Mouse (Mus musculus) hindbrain, embryonic 16.5 days (tissue): ENCODE data around the gene Rmdn3. TPM values are rescaled to one million over a fixed set of nuclear protein-coding genes. Genes with fewer than 3 reads are reported as not detected.

ENCODE experiments used
- ATAC-seq: fragments of 200-750 bp; cut with Nextera tagmentation; 2 replicates; pipeline ENCODE4 v1.8.0; 2017; ENCODE audit warnings: moderate TSS enrichment, moderate library complexity
- H3K27ac ChIP-seq: fragments of 300-500 bp; sonication (generic); 2 replicates; pipeline ENCODE4 v1.5.1; 2014; ENCODE audit warnings: low read depth, mild to moderate bottlenecking, control low read depth, low read length, moderate library complexity
- H3K27me3 ChIP-seq: fragments of 300-500 bp; sonication (generic); replicated peaks from 2 replicates; pipeline ENCODE4 v1.6.1; 2014; ENCODE audit warnings: low read length; ENCODE audit not compliant: control insufficient read depth, insufficient read depth
- H3K36me3 ChIP-seq: fragments of 300-500 bp; sonication (generic); 2 replicates; pipeline ENCODE4 v1.6.1; 2014; ENCODE audit warnings: mild to moderate bottlenecking, low read length, moderate library complexity, mixed read lengths; ENCODE audit not compliant: control insufficient read depth, insufficient read depth
- H3K4me1 ChIP-seq: fragments of 300-500 bp; sonication (generic); 2 replicates; pipeline ENCODE4 v1.6.1; 2014; ENCODE audit warnings: low read depth, low read length; ENCODE audit not compliant: control insufficient read depth, insufficient read depth
- H3K4me2 ChIP-seq: fragments of 300-500 bp; sonication (generic); 2 replicates; pipeline ENCODE4 v1.6.1; 2014; ENCODE audit warnings: mild to moderate bottlenecking, low read length, control low read depth, moderate library complexity
- H3K4me3 ChIP-seq: fragments of 300-500 bp; sonication (generic); 2 replicates; pipeline ENCODE4 v1.5.1; 2014; ENCODE audit warnings: mild to moderate bottlenecking, low read length, control low read depth, moderate library complexity
- H3K9ac ChIP-seq: fragments of 300-500 bp; sonication (generic); 2 replicates; pipeline ENCODE4 v1.6.1; 2014; ENCODE audit warnings: low read depth, mild to moderate bottlenecking, control low read depth, low read length, moderate library complexity
- H3K9me3 ChIP-seq: fragments of 300-500 bp; sonication (generic); 2 replicates; pipeline ENCODE4 v1.6.1; 2014; ENCODE audit warnings: mild to moderate bottlenecking, low read length, moderate library complexity; ENCODE audit not compliant: control insufficient read depth
- WGBS: fragments of 180-500 bp; shearing (Covaris S2); extraction: QIAGEN DNeasy Blood & Tissue Kit; methylation state at CpG from one replicate; pipeline ENCODE4 v1.1.7; 2014; 5-methylcytosine and 5-hydroxymethylcytosine counted together
- polyA plus RNA-seq: library from polyadenylated mRNA; unstranded; fragments of >200 nt; fragmentation: Nextera tagmentation; extraction: Ambion mirVana; gene quantifications from 2 replicates; pipeline ENCODE4 v1.2.1, GENCODE M21; 2015

Gene Rmdn3
- polyA plus RNA-seq, 1 experiment from 2014 or later: 50.1 TPM

DNA sequence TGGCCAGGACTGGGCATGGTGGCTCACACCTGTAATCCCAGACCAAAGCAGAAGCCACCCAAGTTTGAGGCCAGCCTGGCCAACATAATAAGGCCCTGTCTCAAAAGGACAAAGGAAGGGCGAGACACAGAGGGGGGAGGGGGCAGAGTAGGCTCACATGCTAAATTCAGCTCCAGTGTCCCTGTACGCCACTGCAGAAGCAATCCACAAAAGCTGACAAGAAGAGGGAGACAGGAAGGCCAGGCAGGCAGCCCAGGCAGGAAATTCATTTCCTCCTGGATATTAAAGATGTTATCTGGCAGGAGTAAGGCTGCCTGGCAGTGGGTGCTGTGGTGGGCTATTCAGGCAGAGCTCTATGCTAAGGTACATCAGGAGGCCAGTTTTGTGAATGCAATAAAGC lies 4.4 kb upstream of the Rmdn3 start:
- ATAC-seq: no peak
- Histone ChIP-seq H3K27me3 (peaks cover 4% of the 10 kb centered on the region; the same call in 1 of the 2 replicates), H3K4me3 (no peak overlapping the region), H3K9me3 (no peaks in the 10 kb centered on the region), H3K36me3 (no peaks in the 10 kb centered on the region), H3K9ac (no peak overlapping the region), H3K27ac (no peak overlapping the region), H3K4me1 (peaks cover 4% of the 10 kb centered on the region; the same call in 1 of the 2 replicates), H3K4me2 (no peak overlapping the region)
- WGBS: 33% methylated on average over 2 of the region's 2 CpGs

DNA sequence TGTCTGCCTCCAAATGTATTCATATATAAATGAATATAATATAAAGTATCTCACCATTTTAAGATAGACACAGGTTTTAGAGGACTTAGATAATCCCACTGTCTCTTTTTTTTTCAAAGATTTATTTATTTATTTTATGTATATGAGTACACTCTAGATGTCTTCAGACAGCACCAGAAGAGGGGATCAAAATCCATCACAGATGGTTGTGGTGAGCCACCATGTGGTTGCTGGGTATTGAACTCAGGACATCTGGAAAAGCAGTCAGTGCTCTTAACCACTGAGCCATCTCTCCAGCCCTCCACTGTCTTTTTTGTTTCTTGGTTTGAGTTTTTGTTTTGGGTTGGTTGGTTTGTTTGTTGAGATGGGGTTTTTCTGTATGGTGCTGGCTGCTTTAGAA lies 1.0 kb upstream of the Rmdn3 start:
- no peak for ATAC-seq
- Histone ChIP-seq H3K27ac (no peak overlapping the region; the same call in 1 of the 2 replicates), H3K9me3 (no peaks in the 10 kb centered on the region), H3K4me2 (no peak overlapping the region; the same call in 1 of the 2 replicates), H3K4me1 (peaks cover 18% of the 10 kb centered on the region), H3K9ac (no peak overlapping the region), H3K27me3 (no peaks in the 10 kb centered on the region), H3K36me3 (peaks cover 9% of the 10 kb centered on the region), H3K4me3 (no peak overlapping the region)

DNA sequence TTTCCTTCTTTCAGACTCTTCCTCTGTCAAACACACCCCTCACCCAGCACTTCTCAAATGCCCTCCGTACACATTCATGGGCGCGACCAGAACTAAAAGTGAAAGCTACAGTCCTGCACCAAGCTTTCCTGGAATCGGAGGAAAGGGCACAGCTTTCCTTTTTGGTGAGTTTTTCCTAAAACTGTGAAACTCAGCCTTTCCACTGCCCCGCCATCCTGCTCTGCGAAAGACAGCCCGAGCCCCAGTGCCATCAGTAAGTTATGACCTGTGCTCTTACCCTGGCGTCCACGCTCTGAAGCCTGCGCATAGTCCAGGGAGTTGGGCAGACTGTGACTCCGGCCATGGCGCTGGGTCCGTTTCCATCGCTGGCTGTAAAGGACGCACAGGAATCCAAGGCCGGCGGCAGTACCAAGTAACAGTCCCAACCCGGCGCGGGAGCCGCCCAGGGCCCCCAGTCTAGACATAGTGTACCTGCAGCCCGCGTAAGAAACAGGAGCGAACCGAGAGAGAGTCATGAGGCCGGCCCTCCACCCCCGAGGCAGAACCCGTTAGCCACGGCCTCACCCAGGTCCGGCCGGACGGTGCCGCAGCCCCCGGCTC lies 653 bp downstream of the Rmdn3 start:
- Histone ChIP-seq H3K4me3 (peak overlapping the region; percentile 96), H3K9ac (peak overlapping the region; percentile 98), H3K9me3 (no peaks in the 10 kb centered on the region), H3K27me3 (no peaks in the 10 kb centered on the region), H3K4me2 (peak overlapping the region; percentile 77), H3K4me1 (peaks cover 18% of the 10 kb centered on the region), H3K36me3 (peaks cover 22% of the 10 kb centered on the region), H3K27ac (peak overlapping the region; percentile 82)
- peak; percentile 31 for ATAC-seq
- WGBS: 8% methylated on average over 32 of the region's 34 CpGs

GRCm38 (mm10) chr2:119155388-119155787 lies 1.4 kb downstream of the Rmdn3 start:
- Histone ChIP-seq H3K36me3 (peaks cover 22% of the 10 kb centered on the region), H3K27ac (no peak overlapping the region), H3K4me1 (peaks cover 18% of the 10 kb centered on the region), H3K9ac (no peak overlapping the region), H3K4me3 (peak overlapping the region; percentile 96; the same call in 1 of the 2 replicates), H3K27me3 (no peaks in the 10 kb centered on the region), H3K4me2 (peak overlapping the region; percentile 77), H3K9me3 (no peaks in the 10 kb centered on the region)
- WGBS: 88% methylated on average over 9 of the region's 9 CpGs
- no peak for ATAC-seq

DNA sequence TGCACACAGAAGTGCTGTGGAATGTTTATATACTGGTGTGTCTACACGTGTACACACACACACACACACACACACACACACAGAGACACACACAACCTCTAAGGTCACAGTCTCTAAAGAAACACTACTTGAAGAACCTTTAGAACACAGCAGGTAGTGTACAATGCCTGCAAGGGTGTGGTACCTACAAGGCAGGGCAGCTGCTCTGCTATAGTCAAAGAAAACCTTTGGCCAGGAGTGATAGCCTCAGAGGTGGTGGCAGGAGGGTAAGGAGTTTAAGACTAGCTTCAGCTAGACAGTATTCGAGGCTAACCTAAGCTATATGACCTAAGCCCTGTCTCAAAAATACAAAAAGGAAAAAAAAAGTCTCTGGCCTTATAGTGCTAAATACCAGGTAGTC lies 2.2 kb downstream of the Rmdn3 start:
- Histone ChIP-seq H3K27me3 (no peaks in the 10 kb centered on the region), H3K36me3 (peaks cover 25% of the 10 kb centered on the region), H3K4me3 (no peak overlapping the region), H3K4me1 (peaks cover 18% of the 10 kb centered on the region), H3K27ac (no peak overlapping the region), H3K9ac (no peak overlapping the region), H3K4me2 (no peak overlapping the region), H3K9me3 (no peaks in the 10 kb centered on the region)
- WGBS: 86% methylated on average over 2 of the region's 2 CpGs
- ATAC-seq: no peak

GRCm38 (mm10) chr2:119152255-119152654 lies 4.6 kb downstream of the Rmdn3 start:
- H3K9ac ChIP-seq: no peak overlapping the region
- no peaks in the 10 kb centered on the region for H3K9me3 ChIP-seq
- H3K27me3 ChIP-seq: no peaks in the 10 kb centered on the region
- WGBS: 95% methylated on average over 6 of the region's 6 CpGs
- peaks cover 33% of the 10 kb centered on the region for H3K36me3 ChIP-seq
- peaks cover 14% of the 10 kb centered on the region for H3K4me1 ChIP-seq
- no peak overlapping the region for H3K4me3 ChIP-seq
- no peak overlapping the region for H3K27ac ChIP-seq
- no peak overlapping the region for H3K4me2 ChIP-seq
- ATAC-seq: no peak

GRCm38 (mm10) chr2:119147775-119148174 lies 9.1 kb downstream of the Rmdn3 start:
- peaks cover 48% of the 10 kb centered on the region for H3K36me3 ChIP-seq
- no peak overlapping the region for H3K27ac ChIP-seq
- no peak overlapping the region for H3K9ac ChIP-seq
- no peak overlapping the region for H3K4me2 ChIP-seq
- no peaks in the 10 kb centered on the region for H3K4me1 ChIP-seq
- ATAC-seq: no peak
- WGBS: 92% methylated on average over 8 of the region's 8 CpGs
- no peaks in the 10 kb centered on the region for H3K27me3 ChIP-seq
- H3K9me3 ChIP-seq: no peaks in the 10 kb centered on the region
- H3K4me3 ChIP-seq: no peak overlapping the region

DNA sequence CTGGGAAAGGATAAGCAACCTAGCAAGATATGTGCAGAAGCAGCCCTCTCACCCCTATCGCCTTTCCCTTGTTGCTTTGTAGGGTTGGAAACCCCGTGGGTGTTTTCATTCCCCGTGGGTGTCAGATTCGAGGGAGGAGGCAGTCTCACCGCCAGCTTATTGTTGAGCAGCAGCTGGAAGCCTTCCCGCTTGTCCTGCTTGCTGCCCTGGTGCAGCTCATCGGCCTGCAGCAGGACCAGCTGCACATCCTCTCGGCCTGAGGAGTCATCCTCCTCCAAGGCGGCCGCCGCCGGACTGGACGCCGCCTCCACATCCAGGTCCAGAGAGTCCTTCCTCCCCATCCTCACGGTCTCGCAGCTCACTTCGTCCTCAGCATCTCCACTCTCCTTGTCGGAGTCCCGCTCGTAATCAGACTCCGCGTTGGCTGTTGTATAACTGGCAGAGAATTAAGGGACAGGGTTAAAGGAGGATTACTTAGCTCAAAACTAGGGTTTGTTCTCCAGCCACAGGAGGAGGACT lies 9.6 kb downstream of the Rmdn3 start:
- no peak overlapping the region for H3K4me2 ChIP-seq
- H3K4me1 ChIP-seq: no peaks in the 10 kb centered on the region
- no peak overlapping the region for H3K9ac ChIP-seq
- H3K27ac ChIP-seq: no peak overlapping the region
- WGBS: 84% methylated on average over 22 of the region's 22 CpGs
- peaks cover 49% of the 10 kb centered on the region for H3K36me3 ChIP-seq
- H3K9me3 ChIP-seq: no peaks in the 10 kb centered on the region
- no peaks in the 10 kb centered on the region for H3K27me3 ChIP-seq
- ATAC-seq: no peak
- H3K4me3 ChIP-seq: no peak overlapping the region

GRCm38 (mm10) chr2:119146435-119146834 lies 10.4 kb downstream of the Rmdn3 start:
- Histone ChIP-seq H3K4me2 (no peak overlapping the region), H3K36me3 (peaks cover 49% of the 10 kb centered on the region), H3K27ac (no peak overlapping the region), H3K9ac (no peak overlapping the region), H3K27me3 (no peaks in the 10 kb centered on the region), H3K9me3 (no peaks in the 10 kb centered on the region), H3K4me1 (no peaks in the 10 kb centered on the region), H3K4me3 (no peak overlapping the region)
- WGBS: 93% methylated on average over 6 of the region's 6 CpGs
- ATAC-seq: no peak
